In genomic region chr4:35040306-35040705, GRCm38 (mm10) we compare ENCODE assay signal across 26 mouse cellular contexts.
DNase-seq lines count a peak whose midpoint lies in the region; ATAC-seq and TF ChIP-seq lines count a peak whose summit lies in the region.
"Had no signal": no experiment of that assay in that cellular context is flagged by ENCODE, and none has a peak within 500 bp of the region (broad histone marks: within the 10 kb centered on the region; RNA-seq: fewer than 3 reads in every experiment).

No protein-coding gene starts in this region.

- H3K4me3 ChIP-seq in liver, postnatal 0 days (ENCODE audit: low read depth, low read length) = no peak overlapping the region
- H3K4me3 ChIP-seq: embryonic facial prominence, embryonic 12.5 days; embryonic facial prominence, embryonic 15.5 days; forebrain, embryonic 13.5 days; heart, embryonic 12.5 days; heart, embryonic 15.5 days; hindbrain, embryonic 10.5 days; hindbrain, embryonic 13.5 days had no signal

- H3K4me2 ChIP-seq in liver, postnatal 0 days (ENCODE audit: low read depth, low read length) = no peak overlapping the region
- H3K4me2 ChIP-seq: embryonic facial prominence, embryonic 12.5 days; embryonic facial prominence, embryonic 15.5 days; forebrain, embryonic 13.5 days; heart, embryonic 12.5 days; heart, embryonic 15.5 days; hindbrain, embryonic 13.5 days had no signal

- 77% methylated on average over 1 of the region's 1 CpGs for WGBS in liver, postnatal 0 days (ENCODE audit: insufficient replicate concordance)

- ATAC-seq in liver, postnatal 0 days = no peak
- ATAC-seq: CD4-positive, CD25-positive, alpha-beta regulatory T cell, adult 4 months; forebrain, embryonic 13.5 days; forebrain, embryonic 16.5 days; hindbrain, embryonic 16.5 days had no signal

- H3K9me3 ChIP-seq in liver, postnatal 0 days (ENCODE audit: low read length) = no peaks in the 10 kb centered on the region; the same call in 1 of the 2 replicates
- H3K9me3 ChIP-seq: embryonic facial prominence, embryonic 12.5 days; embryonic facial prominence, embryonic 15.5 days; forebrain, embryonic 13.5 days; heart, embryonic 12.5 days; heart, embryonic 15.5 days; hindbrain, embryonic 10.5 days; hindbrain, embryonic 13.5 days had no signal

- no peak overlapping the region for H3K9ac ChIP-seq in liver, postnatal 0 days (replicated peaks)
- H3K9ac ChIP-seq: embryonic facial prominence, embryonic 12.5 days; embryonic facial prominence, embryonic 15.5 days; forebrain, embryonic 13.5 days; heart, embryonic 12.5 days; heart, embryonic 15.5 days; hindbrain, embryonic 13.5 days had no signal

- TF ChIP-seq CTCF in liver, postnatal 0 days (IDR thresholded peaks at IDR 0.05; ENCODE audit: low read depth) = no peak

- H3K4me1 ChIP-seq in liver, postnatal 0 days (ENCODE audit: insufficient read depth) = peaks cover 3% of the 10 kb centered on the region; the same call in 1 of the 2 replicates
- H3K4me1 ChIP-seq: embryonic facial prominence, embryonic 12.5 days; forebrain, embryonic 13.5 days; heart, embryonic 15.5 days; hindbrain, embryonic 10.5 days; hindbrain, embryonic 13.5 days had no signal

- TF ChIP-seq EP300 in liver, postnatal 0 days (IDR thresholded peaks at IDR 0.05; ENCODE audit: low read depth) = no peak

- H3K36me3 ChIP-seq in liver, postnatal 0 days (replicated peaks; ENCODE audit: insufficient read depth, low read length) = no peaks in the 10 kb centered on the region
- H3K36me3 ChIP-seq: embryonic facial prominence, embryonic 12.5 days; embryonic facial prominence, embryonic 15.5 days; heart, embryonic 12.5 days; heart, embryonic 15.5 days; hindbrain, embryonic 13.5 days had no signal

- peak; percentile 11 for DNase-seq in kidney, adult 18-20 months
- DNase-seq in kidney, adult 11 months = no peak
- DNase-seq in kidney, postnatal 10 days = peak; percentile 48
- DNase-seq in kidney, adult 8-10 months = no peak
- DNase-seq in liver, postnatal 0 days = no peak
- no peak for DNase-seq in liver
- DNase-seq: adrenal gland, adult 2 months; adrenal gland, postnatal 14 days; cerebellum, adult 11 months; cerebellum, adult 2 months; cerebellum, adult 9-11 months; cerebellum, postnatal 25 days; gastrocnemius, postnatal 10 days; gastrocnemius, postnatal 36 days; heart, postnatal 10 days; heart, postnatal 36 days had no signal

- no peaks in the 10 kb centered on the region for H3K27me3 ChIP-seq in liver, postnatal 0 days (ENCODE audit: insufficient read depth, low read length)
- H3K27me3 ChIP-seq: embryonic facial prominence, embryonic 12.5 days; embryonic facial prominence, embryonic 15.5 days; forebrain, embryonic 13.5 days; heart, embryonic 12.5 days; heart, embryonic 15.5 days; hindbrain, embryonic 13.5 days had no signal

- peak overlapping the region; percentile 25 for H3K27ac ChIP-seq in liver, postnatal 0 days (ENCODE audit: low read depth)
- H3K27ac ChIP-seq: embryonic facial prominence, embryonic 12.5 days; embryonic facial prominence, embryonic 15.5 days; forebrain, embryonic 13.5 days; heart, embryonic 15.5 days; hindbrain, embryonic 10.5 days; hindbrain, embryonic 13.5 days had no signal

Comparison
In these comparisons a context has a peak if more than half of its experiments do, and no peak if none do; other contexts are left out.
1. DNase-seq: peak in kidney, adult 18-20 months (single experiment) and kidney, postnatal 10 days (single experiment); none in kidney, adult 11 months (single experiment), kidney, adult 8-10 months (0 of 2), liver, postnatal 0 days (single experiment) and liver (single experiment).